Mouse (Mus musculus): ENCODE measurements around the gene Shq1.

DNA sequence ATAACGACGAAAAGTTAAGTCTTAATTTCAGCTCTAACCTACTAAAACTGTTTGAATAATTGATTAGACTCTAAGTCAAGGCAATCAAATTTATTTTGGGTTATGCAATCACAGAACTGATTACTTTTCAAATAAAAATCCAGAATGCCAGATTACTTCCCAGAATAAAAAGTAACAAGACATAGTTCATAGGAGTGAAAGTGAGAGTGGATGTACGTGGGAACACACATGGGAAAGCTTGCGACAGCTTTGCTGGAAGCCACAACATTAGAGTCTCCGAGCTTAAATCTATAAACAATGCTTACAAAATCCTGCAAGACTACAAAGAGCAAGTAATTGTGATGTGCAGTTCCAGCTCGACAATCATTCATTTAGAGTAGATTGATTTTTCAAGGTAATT lies 41.9 kb downstream of the Shq1 start:
- TF ChIP-seq POLR2A (IDR thresholded peaks at IDR 0.05; ENCODE audit: borderline replicate concordance, extremely low read depth, insufficient read depth, insufficient read length, poor library complexity, severe bottlenecking) (no peak), CTCF (IDR thresholded peaks at IDR 0.05; ENCODE audit: borderline replicate concordance, extremely low read depth, insufficient read depth, insufficient read length) (no peak)
